Mouse (Mus musculus) C2C12 (cell line): ENCODE data around the gene Rtn2.

Experiments used
- CEBPB ChIP-seq: IDR thresholded peaks from one replicate; pipeline ENCODE4 v1.6.1; 2011; ENCODE audit warnings: low read depth, mild to moderate bottlenecking, control low read depth, moderate library complexity
- CTCF ChIP-seq: IDR thresholded peaks from one replicate; pipeline ENCODE4 v1.5.1; 2011; ENCODE audit not compliant: control insufficient read depth, insufficient read depth, insufficient read length
- FOSL1 ChIP-seq: IDR thresholded peaks from one replicate; pipeline ENCODE4 v1.8.0; 2011; ENCODE audit warnings: mild to moderate bottlenecking, low read length; ENCODE audit not compliant: poor library complexity, insufficient read depth, severe bottlenecking
- MAX ChIP-seq: IDR thresholded peaks from one replicate; pipeline ENCODE4 v1.6.1; 2011; ENCODE audit warnings: mild to moderate bottlenecking, control low read depth
- MYOD1 ChIP-seq: IDR thresholded peaks from one replicate; pipeline ENCODE4 v1.6.1; 2011; ENCODE audit warnings: low read depth; ENCODE audit not compliant: control insufficient read depth, insufficient read length
- MYOG ChIP-seq: IDR thresholded peaks from one replicate; pipeline ENCODE4 v1.6.1; 2011; ENCODE audit not compliant: control insufficient read depth, insufficient read length; ENCODE audit errors: extremely low read depth
- USF1 ChIP-seq: IDR thresholded peaks from one replicate; pipeline ENCODE4 v1.6.1; 2011; ENCODE audit warnings: low read depth, mild to moderate bottlenecking, control low read depth, moderate library complexity

- TF ChIP-seq CTCF (no peak), CEBPB (no peak), MYOD1 (no peak), MAX (no peak), FOSL1 (no peak), USF1 (no peak), MYOG (no peak)
Measured at GRCm38 (mm10) chr7:19341250-19341649, 58.8 kb downstream of the Rtn2 start.
